Mouse (Mus musculus) kidney, postnatal 36 days (tissue): ENCODE measurements at regions not wholly inside any gene's neighbourhood (a gene's known extent, or its start where the extent isn't known, plus 50 kb on each side); places are given as distances from the start of the nearest gene placed in this dataset.

Source experiments
- DNase-seq, 2 experiments: peaks; one replicate each; pipeline ENCODE4 v3.0.0; 2021 to 2022; ENCODE audit warnings: mixed read lengths in 2 of 2

GRCm38 (mm10) chr2:143305747-143306570 is 227.7 kb downstream of the Otor start:
- DNase-seq, result no peak

DNA sequence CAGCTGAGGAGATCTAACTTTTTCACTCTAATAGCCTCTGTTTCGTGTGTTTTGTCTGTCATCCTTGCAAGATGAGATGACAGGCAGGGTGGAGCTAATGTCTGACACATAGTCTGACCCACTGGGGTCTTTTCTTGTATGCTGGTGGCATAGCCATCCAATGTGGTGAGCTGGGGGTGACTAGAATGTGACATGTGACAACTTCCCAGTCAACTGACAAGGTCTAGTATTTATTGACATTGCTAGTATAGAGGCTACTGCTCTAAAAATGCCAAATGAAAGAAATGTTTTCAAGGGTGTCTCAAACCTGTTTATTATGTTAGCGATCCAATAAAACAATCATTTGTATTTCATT is 228.3 kb downstream of the Otor start:
- DNase-seq, result no peak

DNA sequence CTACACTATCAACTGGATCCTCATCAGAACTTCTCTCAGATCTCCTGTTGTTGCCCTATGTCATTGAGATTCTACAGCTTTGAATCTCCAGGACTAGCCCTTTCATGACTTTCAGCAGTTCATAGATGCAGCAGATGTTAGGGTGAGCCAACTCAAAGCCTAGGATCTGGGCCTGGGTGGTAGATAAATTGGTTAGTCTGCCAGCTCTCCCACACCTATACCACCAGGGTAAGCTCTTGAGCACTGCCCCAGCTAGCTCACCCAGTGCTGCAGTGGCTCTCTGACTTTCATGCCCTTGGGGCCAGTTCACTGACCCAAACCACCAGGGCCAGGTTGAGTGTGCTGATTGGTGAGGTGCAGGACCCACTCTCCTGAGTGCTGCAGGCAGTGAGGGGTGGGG is 220.5 kb upstream of the Pcsk2 start:
- DNase-seq, result no peak

DNA sequence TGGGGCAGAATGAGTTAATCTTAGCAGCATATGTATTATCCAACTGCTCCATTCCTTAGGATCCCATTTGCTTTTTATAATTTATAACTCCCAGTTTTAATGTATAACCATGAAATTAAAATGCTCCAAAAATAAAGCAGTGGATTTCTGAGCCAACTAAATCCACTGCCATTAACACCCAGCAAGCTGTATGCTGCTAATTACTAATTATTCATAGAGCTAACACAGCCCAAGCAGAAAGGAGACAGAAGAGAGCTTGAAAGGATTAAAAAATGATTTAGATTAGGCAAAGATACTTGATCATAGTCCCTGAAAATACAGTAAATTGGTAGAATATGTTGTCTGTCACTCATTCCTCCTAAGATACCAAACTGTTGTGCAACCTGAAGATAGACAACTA is 213.9 kb upstream of the Pcsk2 start:
- DNase-seq, result no peak

- DNase-seq, result no peak
These were observed 205.6 kb upstream of the Pcsk2 start for GRCm38 (mm10) chr2:143340364-143340763.

DNA sequence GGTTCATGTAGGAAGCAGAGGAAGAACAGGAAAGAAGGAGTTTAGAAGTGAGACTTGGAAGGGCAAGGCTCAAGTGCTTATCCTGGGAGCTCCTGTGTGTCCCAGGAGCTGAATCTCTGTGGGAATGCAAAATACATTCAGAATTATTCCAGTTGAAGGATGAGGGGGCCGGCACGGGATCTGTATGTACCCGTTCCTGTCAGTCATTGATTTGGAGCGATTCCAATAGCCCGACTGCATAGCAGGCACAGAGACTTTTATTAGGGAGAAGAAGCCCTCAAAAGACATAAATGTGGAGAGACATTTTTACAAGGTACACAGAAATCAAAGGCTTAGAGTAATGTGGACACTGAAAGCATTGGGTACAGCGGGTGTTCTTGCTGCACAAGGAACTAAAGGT is 181.8 kb upstream of the Pcsk2 start:
- no peak for DNase-seq

GRCm38 (mm10) chr2:143365976-143366375 is 180.0 kb upstream of the Pcsk2 start:
- no peak for DNase-seq
